Comparison of ENCODE assay signal across 11 mouse cellular contexts in the genomic region with DNA sequence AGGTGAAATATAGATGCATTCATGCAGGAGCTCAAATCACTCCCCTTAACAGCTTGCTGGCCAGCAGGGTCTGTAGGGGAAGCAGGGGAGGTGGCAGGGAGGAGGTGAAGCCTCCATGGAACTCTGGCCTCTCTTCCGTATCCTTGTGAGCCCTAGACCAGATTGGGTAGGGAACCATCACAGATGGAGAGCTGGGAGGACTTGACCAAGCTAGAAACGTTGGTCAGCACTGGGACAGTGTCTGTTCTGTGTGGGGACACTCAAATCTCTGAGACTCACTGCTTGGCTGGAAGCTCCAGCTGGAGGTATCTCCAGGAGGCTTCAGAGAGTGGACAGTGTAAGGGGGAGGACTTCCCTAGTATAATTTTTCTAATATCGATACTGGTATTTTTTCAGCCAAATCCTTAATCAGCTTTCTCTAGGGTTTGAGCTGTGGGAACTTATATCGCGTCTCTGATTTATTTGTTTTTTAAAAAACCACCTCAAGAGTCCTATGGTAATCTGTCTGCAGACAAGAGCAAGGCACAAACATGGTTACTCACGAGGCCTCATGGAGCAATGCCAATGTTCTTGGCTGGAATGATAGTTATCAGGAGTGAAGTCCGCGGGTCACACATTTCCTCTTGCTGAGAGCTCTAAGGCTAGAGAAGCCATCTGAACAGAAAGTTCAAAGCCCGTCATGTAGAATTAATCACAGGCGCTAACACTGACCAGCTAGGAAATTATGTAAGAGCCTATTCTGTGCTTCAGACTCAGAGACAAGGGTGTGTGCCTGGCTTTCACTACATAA. TPM values are rescaled to one million over a fixed set of nuclear protein-coding genes. Genes with fewer than 3 reads are reported as not detected.
DNase-seq lines count a peak whose midpoint lies in the region; ATAC-seq and TF ChIP-seq lines count a peak whose summit lies in the region.
"Had no signal": no experiment of that assay in that cellular context is flagged by ENCODE, and none has a peak within 500 bp of the region (broad histone marks: within the 10 kb centered on the region; RNA-seq: fewer than 3 reads in every experiment).

No protein-coding gene starts in this region.

- no peaks in the 10 kb centered on the region for H3K4me1 ChIP-seq in intestine, embryonic 14.5 days (replicated peaks; ENCODE audit: control insufficient read depth, insufficient read depth, low read length)
- H3K4me1 ChIP-seq in intestine, postnatal 0 days (replicated peaks; ENCODE audit: control insufficient read depth, insufficient read depth, low read length), result no peaks in the 10 kb centered on the region
- H3K4me1 ChIP-seq in neural tube, embryonic 12.5 days, result 0 out of 2 replicates have a peak, but pooled peaks cover 4% of the 10 kb centered on the region
- H3K4me1 ChIP-seq in hindbrain, embryonic 12.5 days, result peaks cover 9% of the 10 kb centered on the region; the same call in 1 of the 2 replicates
- H3K4me1 ChIP-seq in stomach, embryonic 16.5 days (ENCODE audit: control insufficient read depth, insufficient read depth, low read length), result no peaks in the 10 kb centered on the region

- WGBS in intestine, embryonic 14.5 days, result 72% methylated on average over 10 of the region's 10 CpGs
- WGBS in intestine, postnatal 0 days, result 64% methylated on average over 10 of the region's 10 CpGs
- WGBS in neural tube, embryonic 12.5 days, result 83% methylated on average over 10 of the region's 10 CpGs
- 81% methylated on average over 10 of the region's 10 CpGs for WGBS in hindbrain, embryonic 12.5 days
- WGBS in stomach, embryonic 16.5 days, result 65% methylated on average over 10 of the region's 10 CpGs

- H3K4me2 ChIP-seq in intestine, embryonic 14.5 days (ENCODE audit: low read length), result peak overlapping the region; percentile 68; the same call in 1 of the 2 replicates
- H3K4me2 ChIP-seq in intestine, postnatal 0 days (replicated peaks; ENCODE audit: low read depth), result no peak overlapping the region; the same call in 1 of the 2 replicates
- H3K4me2 ChIP-seq in neural tube, embryonic 12.5 days (replicated peaks), result peak overlapping the region; percentile 77
- peak overlapping the region; percentile 80 for H3K4me2 ChIP-seq in hindbrain, embryonic 12.5 days (replicated peaks)
- H3K4me2 ChIP-seq in stomach, embryonic 16.5 days (ENCODE audit: low read depth, low read length), result peak overlapping the region; percentile 69

- TF ChIP-seq CTCF in intestine, postnatal 0 days (IDR thresholded peaks at IDR 0.05; ENCODE audit: low read depth), result no peak

- no peak for ATAC-seq in intestine, embryonic 14.5 days (replicated peaks; ENCODE audit: low FRiP score, low TSS enrichment, low read depth)
- no peak for ATAC-seq in intestine, postnatal 0 days
- ATAC-seq in neural tube, embryonic 12.5 days (ENCODE audit: low FRiP score, low read depth), result no peak
- ATAC-seq in hindbrain, embryonic 12.5 days (ENCODE audit: low FRiP score), result no peak
- ATAC-seq in stomach, embryonic 16.5 days (ENCODE audit: insufficient read depth, low FRiP score), result no peak

- H3K36me3 ChIP-seq in intestine, embryonic 14.5 days (ENCODE audit: control insufficient read depth, insufficient read depth, low read length), result no peaks in the 10 kb centered on the region
- no peaks in the 10 kb centered on the region for H3K36me3 ChIP-seq in intestine, postnatal 0 days (ENCODE audit: control insufficient read depth, insufficient read depth)
- no peaks in the 10 kb centered on the region for H3K36me3 ChIP-seq in neural tube, embryonic 12.5 days
- H3K36me3 ChIP-seq in hindbrain, embryonic 12.5 days, result no peaks in the 10 kb centered on the region
- H3K36me3 ChIP-seq in stomach, embryonic 16.5 days (ENCODE audit: control insufficient read depth, insufficient read depth, low read length), result no peaks in the 10 kb centered on the region

- DNase-seq in intestine, embryonic 14.5 days (ENCODE audit: low spot score), result no peak
- no peak for DNase-seq in neural tube, embryonic 10.5 days (ENCODE audit: extremely low spot score, low spot score)
- no peak for DNase-seq in gastrocnemius, adult 8-10 months (ENCODE audit: low spot score in 2 of 2)
- DNase-seq in right cerebral cortex, postnatal 4 days, result no peak
- DNase-seq: lung, postnatal 36 days had no signal

- H3K9ac ChIP-seq in intestine, embryonic 14.5 days (ENCODE audit: low read length), result no peak overlapping the region
- no peak overlapping the region for H3K9ac ChIP-seq in intestine, postnatal 0 days (ENCODE audit: low read depth, low read length)
- H3K9ac ChIP-seq in neural tube, embryonic 12.5 days, result no peak overlapping the region; the same call in 1 of the 2 replicates
- H3K9ac ChIP-seq in hindbrain, embryonic 12.5 days, result no peak overlapping the region
- no peak overlapping the region for H3K9ac ChIP-seq in stomach, embryonic 16.5 days (ENCODE audit: low read length)

- no peaks in the 10 kb centered on the region for H3K27me3 ChIP-seq in intestine, embryonic 14.5 days (replicated peaks; ENCODE audit: control insufficient read depth, insufficient read depth, low read length)
- no peaks in the 10 kb centered on the region for H3K27me3 ChIP-seq in intestine, postnatal 0 days (replicated peaks; ENCODE audit: control insufficient read depth, insufficient read depth, low read length)
- H3K27me3 ChIP-seq in neural tube, embryonic 12.5 days (replicated peaks), result peaks cover 5% of the 10 kb centered on the region
- peaks cover 9% of the 10 kb centered on the region; the same call in 1 of the 2 replicates for H3K27me3 ChIP-seq in hindbrain, embryonic 12.5 days
- H3K27me3 ChIP-seq in stomach, embryonic 16.5 days (ENCODE audit: control insufficient read depth, insufficient read depth, low read length), result no peaks in the 10 kb centered on the region
- H3K27me3 ChIP-seq: CH12.LX had no signal

- no peak overlapping the region for H3K27ac ChIP-seq in intestine, embryonic 14.5 days (ENCODE audit: low read depth)
- H3K27ac ChIP-seq in intestine, postnatal 0 days (ENCODE audit: low read depth, low read length), result no peak overlapping the region
- no peak overlapping the region for H3K27ac ChIP-seq in neural tube, embryonic 12.5 days
- H3K27ac ChIP-seq in hindbrain, embryonic 12.5 days, result no peak overlapping the region
- H3K27ac ChIP-seq in stomach, embryonic 16.5 days (ENCODE audit: low read length), result no peak overlapping the region

- no peaks in the 10 kb centered on the region for H3K9me3 ChIP-seq in intestine, embryonic 14.5 days (ENCODE audit: control insufficient read depth, low read length)
- H3K9me3 ChIP-seq in intestine, postnatal 0 days (ENCODE audit: control insufficient read depth), result no peaks in the 10 kb centered on the region
- no peaks in the 10 kb centered on the region for H3K9me3 ChIP-seq in neural tube, embryonic 12.5 days
- no peaks in the 10 kb centered on the region for H3K9me3 ChIP-seq in hindbrain, embryonic 12.5 days (replicated peaks)
- H3K9me3 ChIP-seq in stomach, embryonic 16.5 days (replicated peaks; ENCODE audit: control insufficient read depth, low read length), result no peaks in the 10 kb centered on the region

- H3K4me3 ChIP-seq in intestine, embryonic 14.5 days (ENCODE audit: low read depth, low read length), result no peak overlapping the region
- no peak overlapping the region for H3K4me3 ChIP-seq in intestine, postnatal 0 days (ENCODE audit: low read depth, low read length)
- no peak overlapping the region for H3K4me3 ChIP-seq in neural tube, embryonic 12.5 days
- 0 out of 2 replicates have a peak overlapping the region, but pooled peaks have one; percentile 37 for H3K4me3 ChIP-seq in hindbrain, embryonic 12.5 days
- H3K4me3 ChIP-seq in stomach, embryonic 16.5 days (replicated peaks; ENCODE audit: low read length), result no peak overlapping the region
- H3K4me3 ChIP-seq: erythroblast, embryonic 14.5 days had no signal

RNA-seq across cellular contexts. Expression of a gene that starts 1.0 kb away (rescaled TPM):
- polyA plus RNA-seq in intestine, embryonic 14.5 days (2014; fragmentation: Nextera tagmentation; extraction: Ambion mirVana), result 4.3 and 5.3 TPM in 2 replicates
- polyA plus RNA-seq in intestine, postnatal 0 days (2015; fragmentation: Nextera tagmentation; extraction: Ambion mirVana), result 0.94 and 1.1 TPM in 2 replicates
- polyA plus RNA-seq in neural tube, embryonic 12.5 days (2016; fragmentation: Nextera tagmentation; extraction: Ambion mirVana), result 14.5 and 15.9 TPM in 2 replicates
- polyA plus RNA-seq in hindbrain, embryonic 12.5 days (2016; fragmentation: Nextera tagmentation; extraction: Ambion mirVana), result 22.5 and 27.2 TPM in 2 replicates
- polyA plus RNA-seq in stomach, embryonic 16.5 days (2015; fragmentation: Nextera tagmentation; extraction: Ambion mirVana), result 4.8 and 5.7 TPM in 2 replicates
- not detected for total RNA-seq in gastrocnemius, adult 8-10 months (2022)
- total RNA-seq: CH12.LX had no signal
- polyA plus RNA-seq: erythroblast, embryonic 14.5 days had no signal
